ENCODE assay signal across 8 mouse cellular contexts in genomic region chr15:12824197-12824952, GRCm38 (mm10). TPM values are rescaled to one million over a fixed set of nuclear protein-coding genes. Genes with fewer than 3 reads are reported as not detected.
DNase-seq lines count a peak whose midpoint lies in the region; ATAC-seq lines count a peak whose summit lies in the region.

6030458C11Rik (minus strand) TSS chr15:12824649.
Drosha (plus strand) TSS chr15:12824815.

- H3K4me1 ChIP-seq in hindbrain, embryonic 12.5 days, result peaks cover 21% of the 10 kb centered on the region

- H3K4me2 ChIP-seq in hindbrain, embryonic 12.5 days (replicated peaks), result peak within 1 kb of the TSS; percentile 69

- WGBS in hindbrain, embryonic 12.5 days, result under 1% methylated on average over 66 of the region's 67 CpGs

- peak within 1 kb of the TSS; percentile 91 for H3K4me3 ChIP-seq in hindbrain, embryonic 12.5 days

- no peaks in the 10 kb centered on the region for H3K9me3 ChIP-seq in hindbrain, embryonic 12.5 days (replicated peaks)

- peak within 1 kb of the TSS; percentile 88 for H3K9ac ChIP-seq in hindbrain, embryonic 12.5 days

- ATAC-seq in hindbrain, embryonic 12.5 days (ENCODE audit: low FRiP score), result peak; percentile 100

- no peaks in the 10 kb centered on the region for H3K27me3 ChIP-seq in hindbrain, embryonic 12.5 days

- DNase-seq in NIH3T3 (ENCODE audit: low read depth), result peak; percentile 100
- peak; percentile 99 for DNase-seq in cerebellum, postnatal 10 days
- DNase-seq in frontal cortex, postnatal 10 days (ENCODE audit: low spot score in 2 of 2), result peak; percentile 96 to 99
- peak; percentile 99 for DNase-seq in layer of hippocampus, postnatal 14 days (ENCODE audit: low spot score in 2 of 2)
- peak; percentile 99 for DNase-seq in lung, postnatal 14 days
- DNase-seq in retina, adult 2 months (ENCODE audit: low read depth, low spot score), result peak; percentile 99
- peak; percentile 97 to 98 for DNase-seq in thymus, postnatal 36 days

- peak within 1 kb of the TSS; percentile 79 for H3K27ac ChIP-seq in hindbrain, embryonic 12.5 days

- H3K36me3 ChIP-seq in hindbrain, embryonic 12.5 days, result peaks cover 45% of the 10 kb centered on the region

RNA-seq across cellular contexts. Expression of gene 6030458C11Rik, which starts in this region (rescaled TPM):
- 39.9 and 40.6 TPM in 2 replicates for polyA plus RNA-seq in hindbrain, embryonic 12.5 days (2016; fragmentation: Nextera tagmentation; extraction: Ambion mirVana)
- 10 to 100 TPM; 24.3 to 25.8 TPM for total RNA-seq in layer of hippocampus, postnatal 14 days (2021)

RNA-seq across cellular contexts. Expression of gene Drosha, which starts in this region (rescaled TPM):
- polyA plus RNA-seq in hindbrain, embryonic 12.5 days (2016; fragmentation: Nextera tagmentation; extraction: Ambion mirVana), result 65.1 and 71.8 TPM in 2 replicates
- 10 to 100 TPM; 82.3 to 87.7 TPM for total RNA-seq in layer of hippocampus, postnatal 14 days (2021)

Comparison
In these comparisons a context has a peak if more than half of its experiments do, and no peak if none do; other contexts are left out.
1. Peak in every context shown above with its lines: DNase-seq, ATAC-seq, H3K4me3 ChIP-seq and H3K27ac ChIP-seq.